Mouse (Mus musculus): Measurements from ENCODE around the gene Unc5c.

Unc5c gene

DNA sequence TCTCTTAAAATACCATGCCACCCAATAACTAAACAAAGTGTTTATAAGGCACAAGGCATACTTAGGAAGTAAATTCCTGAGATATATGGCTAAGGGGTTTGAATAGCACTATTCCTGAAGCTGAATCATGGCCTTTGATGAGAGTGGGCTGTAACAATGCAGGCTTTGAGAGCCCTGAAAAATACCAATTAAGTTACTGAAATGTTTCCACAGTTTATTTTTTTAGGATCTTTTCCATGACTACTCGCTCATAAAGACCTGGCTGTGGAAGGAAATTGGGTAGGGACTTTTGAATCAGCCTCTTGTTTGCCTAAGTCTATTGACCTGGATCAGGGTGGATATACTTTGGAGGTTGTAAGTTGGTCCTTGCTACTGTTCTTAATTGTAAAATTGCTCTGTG, 44.8 kb downstream of the Unc5c start:
- no peak for DNase-seq (ENCODE audit: inconsistent age in 2 of 2, low spot score in 1 of 2)

DNA sequence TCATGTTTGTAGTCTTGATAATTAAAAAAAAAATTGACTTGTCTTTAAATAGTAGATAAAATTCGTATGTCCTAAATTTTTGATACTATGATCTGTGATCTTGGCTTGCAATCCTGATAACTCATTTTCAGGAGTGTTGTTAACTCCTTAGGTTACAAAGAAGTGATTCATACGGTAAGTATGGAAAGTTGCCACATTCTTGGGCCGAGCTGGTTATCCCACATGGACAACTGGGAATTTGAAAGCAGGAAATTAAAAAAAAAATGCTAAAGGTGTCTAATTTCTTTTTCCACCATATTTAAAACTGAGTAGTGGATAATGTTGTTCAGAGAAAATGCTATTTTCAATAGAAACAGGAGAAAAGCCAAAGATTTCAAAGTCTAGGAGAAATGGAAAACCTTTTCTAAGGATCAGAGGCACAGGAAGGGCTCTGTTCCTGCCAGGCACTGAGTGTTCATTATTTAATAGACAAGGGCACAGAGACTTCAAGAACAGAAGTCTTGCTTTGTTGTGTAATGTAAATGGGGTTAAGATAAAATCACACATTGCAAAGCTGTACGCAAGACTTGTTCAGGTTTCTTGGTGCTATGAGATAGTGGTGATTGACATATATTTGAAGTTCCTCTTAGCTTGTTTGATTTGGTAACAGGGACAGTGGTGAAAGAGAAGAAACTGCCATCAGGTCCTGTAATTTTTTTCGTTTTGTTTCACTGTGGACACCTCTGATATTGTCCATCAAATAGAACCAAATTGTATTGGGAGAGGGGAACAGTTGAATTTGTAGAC, 46.4 kb downstream of the Unc5c start:
- DNase-seq (ENCODE audit: inconsistent age in 2 of 2, low spot score in 1 of 2): no peak

DNA sequence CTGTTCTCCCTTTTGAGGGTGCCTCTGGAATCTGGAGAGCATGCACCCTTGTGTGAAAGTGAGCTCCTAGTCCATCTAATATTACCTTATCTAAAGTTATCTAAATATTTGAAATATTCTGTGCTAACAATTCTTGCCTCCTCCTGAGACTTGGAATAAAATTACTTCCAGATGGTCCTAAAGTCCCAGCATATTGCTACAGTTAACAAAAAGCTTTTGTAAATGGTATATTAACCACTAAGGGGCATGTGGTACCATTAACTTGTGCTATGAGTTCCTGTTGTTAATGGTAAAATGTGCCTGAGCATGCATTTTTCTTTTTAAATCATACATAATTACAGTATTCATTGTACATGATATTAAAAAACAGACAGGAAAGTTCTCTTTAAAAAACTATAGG, 63.7 kb downstream of the Unc5c start:
- DNase-seq (ENCODE audit: inconsistent age in 2 of 2, low spot score in 1 of 2): no peak

DNA sequence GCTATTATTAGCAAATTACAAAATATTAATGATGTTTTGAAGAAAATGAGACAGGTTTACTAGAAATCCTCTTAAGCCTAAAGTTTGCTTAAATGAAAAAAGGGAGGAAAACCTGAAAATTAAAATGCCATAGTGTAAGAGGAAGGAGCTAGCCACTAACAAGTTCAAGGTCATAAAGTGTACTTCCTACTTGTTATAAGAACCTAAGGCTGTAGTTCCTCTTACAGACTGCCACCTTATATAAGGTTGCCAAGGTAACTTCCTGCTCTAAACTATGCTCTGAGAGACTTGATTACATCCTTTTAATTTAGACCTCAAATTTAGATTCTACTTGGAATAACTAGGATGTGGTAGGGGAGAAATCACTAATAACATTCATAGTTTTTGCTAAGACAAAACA, 64.6 kb downstream of the Unc5c start:
- no peak for DNase-seq (ENCODE audit: inconsistent age in 2 of 2, low spot score in 1 of 2)

DNA sequence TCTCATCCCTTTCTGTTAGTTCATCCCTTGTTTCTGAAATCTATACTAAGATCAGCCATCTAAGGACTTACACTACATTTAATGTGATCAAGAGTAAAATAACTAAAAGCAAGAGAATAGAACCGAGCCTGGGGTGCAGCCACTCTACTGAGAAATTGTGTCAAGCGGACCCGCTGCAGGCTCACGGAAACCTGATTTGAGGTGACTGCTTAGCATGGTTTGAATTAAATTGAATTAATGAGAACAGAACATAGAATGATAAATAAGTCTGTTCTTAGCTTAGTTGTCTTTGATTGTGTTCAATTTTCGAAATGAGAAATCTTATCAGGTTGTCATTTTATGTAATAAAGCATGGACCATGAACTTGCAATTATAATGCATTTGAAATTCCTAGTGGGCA, 68.8 kb downstream of the Unc5c start:
- peak in 1 of 2 experiments; percentile 7 for DNase-seq (ENCODE audit: inconsistent age in 2 of 2, low spot score in 1 of 2)

DNA sequence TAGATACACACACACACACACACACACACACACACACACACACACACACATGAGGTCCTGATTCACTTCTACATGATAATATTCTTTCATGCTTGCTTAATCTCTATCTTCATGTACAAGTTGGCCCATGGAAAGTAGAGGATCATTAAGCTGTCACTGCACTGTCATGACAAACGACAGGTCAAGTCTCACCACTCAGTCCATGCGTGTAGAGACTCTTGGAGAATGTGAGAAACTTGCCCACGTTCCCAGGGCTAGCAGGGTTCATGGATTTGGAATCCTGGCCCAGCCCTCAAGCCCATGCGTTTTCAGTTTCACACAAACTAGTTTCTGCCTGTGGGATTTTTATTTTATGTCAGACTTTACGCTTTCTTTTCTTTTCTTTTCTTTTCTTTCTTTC, 71.8 kb downstream of the Unc5c start:
- no peak for DNase-seq (ENCODE audit: inconsistent age in 2 of 2, low spot score in 1 of 2)

DNA sequence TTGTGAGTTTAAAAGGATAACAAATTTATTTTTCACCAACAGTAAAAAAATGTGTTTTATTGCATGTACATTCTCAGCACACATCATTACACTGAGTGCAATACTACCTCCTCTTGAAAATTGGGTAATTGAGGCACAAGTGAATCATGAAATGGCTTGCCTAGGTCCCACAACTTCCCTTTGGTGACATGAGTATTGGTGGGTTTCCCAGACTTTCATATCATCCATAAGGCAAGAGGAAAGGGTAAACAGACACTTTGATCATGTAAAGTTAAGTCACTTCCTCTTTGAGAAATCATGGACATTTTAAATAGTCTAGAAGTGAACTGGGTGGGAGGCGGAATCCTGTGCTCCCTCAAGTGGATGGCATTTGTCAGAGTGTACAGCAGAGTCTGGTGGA, 73.1 kb downstream of the Unc5c start:
- DNase-seq (ENCODE audit: inconsistent age in 2 of 2, low spot score in 1 of 2): no peak

DNA sequence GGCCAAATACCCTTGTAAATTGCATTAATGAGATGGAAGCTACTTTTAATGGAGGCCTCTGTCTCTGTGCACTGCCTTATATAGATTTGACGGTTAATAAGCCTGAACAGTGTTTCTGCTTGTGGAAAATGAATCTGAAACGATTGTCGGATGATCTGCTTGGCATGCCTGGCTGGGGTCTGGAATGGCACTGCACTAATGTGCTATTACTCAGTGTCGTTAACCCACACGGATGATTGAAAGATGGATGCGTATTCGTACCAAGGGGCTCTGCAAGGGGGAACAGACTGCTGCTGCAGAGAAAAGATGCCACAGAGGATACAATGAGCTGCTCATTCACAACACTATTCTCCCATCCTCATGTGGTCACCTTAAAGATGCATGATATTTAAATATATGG, 75.7 kb downstream of the Unc5c start:
- no peak for DNase-seq (ENCODE audit: inconsistent age in 2 of 2, low spot score in 1 of 2)

DNA sequence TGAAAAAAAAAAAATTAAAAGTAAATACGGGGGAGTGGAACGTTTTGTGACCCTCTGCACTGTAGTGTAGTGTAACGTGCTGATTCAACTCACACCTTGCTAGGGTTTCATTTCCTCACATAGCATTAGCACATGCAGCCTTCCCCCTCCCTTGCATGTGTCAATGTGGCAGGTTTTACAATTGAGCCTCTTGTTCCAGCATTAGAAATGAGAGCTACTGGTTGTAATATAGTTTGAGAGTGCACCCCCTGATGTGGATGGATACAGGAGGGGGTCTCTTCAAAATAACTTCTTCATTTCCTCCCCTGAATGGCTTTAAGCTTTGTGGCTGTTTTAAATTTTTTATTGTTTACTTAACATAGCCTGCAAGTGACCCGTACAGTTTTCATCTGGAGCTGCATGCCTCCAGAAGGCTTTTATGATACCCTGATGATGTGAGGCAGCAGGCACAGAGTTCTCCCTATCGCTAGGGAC, 82.4 kb downstream of the Unc5c start:
- DNase-seq (ENCODE audit: inconsistent age in 2 of 2, low spot score in 1 of 2): no peak

DNA sequence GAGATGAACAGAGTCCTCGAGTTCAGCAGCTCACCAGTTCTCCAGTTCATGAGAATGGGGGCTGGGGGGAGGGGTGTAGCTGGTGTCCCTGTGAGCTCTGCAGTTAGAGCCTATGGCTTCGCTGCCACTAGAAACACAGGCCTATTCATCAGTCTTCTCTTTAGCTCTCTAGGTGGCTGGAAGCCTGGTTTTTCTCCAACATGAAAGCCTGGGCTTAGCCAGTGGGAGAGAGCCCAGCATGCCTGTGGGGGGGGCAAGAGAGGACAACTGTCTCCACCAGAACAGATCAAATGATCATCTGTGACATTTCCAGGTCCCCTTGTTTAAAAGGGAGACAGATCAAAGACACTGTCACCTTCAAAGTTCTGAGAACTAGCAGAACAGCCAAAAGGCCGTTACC, 84.6 kb downstream of the Unc5c start:
- peak; percentile 14 to 56 for DNase-seq (ENCODE audit: inconsistent age in 2 of 2, low spot score in 1 of 2)

DNA sequence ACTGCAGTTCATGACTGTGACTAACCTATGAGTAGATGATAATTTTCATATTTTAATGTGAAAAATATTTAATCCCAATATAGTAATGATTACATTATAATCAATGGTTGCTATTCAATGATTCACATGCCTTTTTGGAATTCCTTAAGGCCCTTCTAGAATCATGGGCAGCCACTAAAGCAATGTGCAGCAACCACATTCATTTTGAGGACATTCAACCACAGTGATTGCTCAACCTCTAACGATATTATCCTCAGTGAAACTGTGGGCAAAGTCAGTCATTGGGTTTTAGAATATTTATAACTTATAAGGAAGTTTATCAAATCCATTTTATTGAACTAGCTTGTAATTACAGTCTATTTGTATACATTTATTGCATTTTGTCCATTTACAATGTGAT, 87.9 kb downstream of the Unc5c start:
- DNase-seq (ENCODE audit: inconsistent age in 2 of 2, low spot score in 1 of 2): no peak

DNA sequence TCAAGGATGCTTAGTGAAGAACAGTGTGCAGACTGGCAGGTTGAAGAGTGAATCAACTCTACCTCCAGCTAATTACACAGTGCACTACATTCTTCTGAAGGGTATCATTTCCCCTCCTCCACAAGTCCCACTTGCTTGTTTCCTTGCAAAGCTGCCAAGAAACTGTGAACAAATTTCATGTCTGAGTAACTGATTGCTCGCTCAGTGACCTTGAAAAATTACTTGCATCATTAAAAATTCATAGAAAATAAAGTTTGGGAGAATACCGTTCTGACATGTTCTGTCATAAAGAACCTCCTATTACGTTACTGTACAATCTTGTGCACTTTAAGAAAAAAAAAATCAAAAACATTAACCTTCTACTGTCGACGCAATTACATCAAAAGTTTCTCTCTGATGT, 92.1 kb downstream of the Unc5c start:
- DNase-seq (ENCODE audit: inconsistent age in 2 of 2, low spot score in 1 of 2): peak in 1 of 2 experiments; percentile 53

DNA sequence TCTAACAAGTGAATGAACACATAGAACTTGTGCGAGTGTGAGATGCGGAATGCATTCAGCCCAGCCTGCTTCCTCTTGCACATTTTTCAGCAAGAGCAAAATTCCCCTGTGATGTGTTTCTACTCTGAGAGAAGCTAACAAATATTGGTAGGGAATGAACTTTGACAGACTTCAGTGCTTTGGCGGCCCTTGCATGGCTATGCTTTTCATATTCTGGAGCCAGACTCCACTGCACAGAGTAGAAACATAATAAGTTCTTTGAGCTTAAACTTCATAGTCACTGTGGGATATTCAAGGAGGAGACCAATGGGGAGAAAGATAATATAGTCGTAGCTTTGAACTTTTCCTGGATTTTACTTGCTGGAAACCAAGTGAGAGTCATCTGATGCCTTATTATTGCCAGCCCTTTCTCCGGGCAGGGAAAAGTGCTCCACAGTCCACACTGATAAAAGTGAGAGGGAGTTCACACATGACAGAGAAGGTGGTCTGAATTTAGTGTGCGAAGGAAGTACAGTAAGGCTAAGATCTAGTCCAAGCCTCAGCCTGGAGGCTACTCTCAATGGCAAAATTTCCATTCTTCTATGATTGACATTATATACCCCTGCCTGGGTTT, 110.2 kb downstream of the Unc5c start:
- DNase-seq (ENCODE audit: inconsistent age in 2 of 2, low spot score in 1 of 2): no peak

DNA sequence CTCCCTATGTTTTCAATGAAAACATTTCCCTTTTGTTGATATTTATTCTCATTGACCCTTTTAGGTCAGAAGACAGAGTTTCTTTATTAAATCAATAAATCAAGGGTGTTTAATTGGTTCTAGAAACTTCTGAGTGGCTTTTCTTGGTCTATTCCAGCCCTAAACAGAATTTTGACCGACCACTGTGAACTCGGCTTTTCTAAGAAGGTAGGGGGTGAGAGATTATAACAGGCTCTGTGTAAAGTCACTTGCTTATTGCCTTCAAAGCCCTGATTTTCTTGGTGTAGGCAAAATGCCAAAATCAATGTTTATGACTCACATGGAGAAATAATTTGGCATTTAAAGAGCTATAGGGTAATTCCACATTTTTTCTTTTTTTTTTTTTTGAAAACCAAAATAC, 112.4 kb downstream of the Unc5c start:
- no peak for DNase-seq (ENCODE audit: inconsistent age in 2 of 2, low spot score in 1 of 2)

DNA sequence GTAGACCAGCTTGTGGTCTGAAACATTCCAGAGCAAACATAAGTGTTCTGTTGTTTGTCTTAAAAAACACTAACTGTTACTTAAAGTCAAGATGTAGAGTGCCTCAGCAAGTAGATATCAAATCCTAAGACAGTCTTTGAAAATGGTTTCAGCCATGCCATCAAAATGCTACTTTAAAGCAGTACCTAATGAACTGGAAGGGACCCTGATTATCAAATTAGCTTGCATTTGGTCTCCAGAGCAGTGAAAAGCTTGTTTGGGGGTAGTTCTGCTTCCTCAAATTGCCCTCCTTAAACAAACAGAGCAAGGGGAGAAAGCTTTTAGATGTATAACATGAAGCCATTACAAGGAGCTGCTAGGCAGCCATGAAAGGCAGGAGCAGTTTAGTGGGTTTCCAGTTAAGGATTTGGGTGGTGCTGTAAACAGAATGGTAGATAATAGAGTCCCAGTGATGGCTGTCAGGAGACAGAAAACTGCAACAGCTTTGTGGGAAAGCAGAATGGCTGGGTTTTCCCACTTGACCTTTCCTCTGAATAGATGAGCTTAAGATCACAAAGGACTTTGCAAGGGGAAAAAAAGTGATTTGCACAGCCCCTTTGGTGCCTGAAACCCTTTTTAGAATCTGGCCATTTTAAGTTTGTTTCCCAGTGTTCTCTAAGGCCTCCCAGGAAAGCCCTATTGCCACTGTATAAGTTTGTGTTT, 116.3 kb downstream of the Unc5c start:
- no peak for DNase-seq (ENCODE audit: inconsistent age in 2 of 2, low spot score in 1 of 2)

DNA sequence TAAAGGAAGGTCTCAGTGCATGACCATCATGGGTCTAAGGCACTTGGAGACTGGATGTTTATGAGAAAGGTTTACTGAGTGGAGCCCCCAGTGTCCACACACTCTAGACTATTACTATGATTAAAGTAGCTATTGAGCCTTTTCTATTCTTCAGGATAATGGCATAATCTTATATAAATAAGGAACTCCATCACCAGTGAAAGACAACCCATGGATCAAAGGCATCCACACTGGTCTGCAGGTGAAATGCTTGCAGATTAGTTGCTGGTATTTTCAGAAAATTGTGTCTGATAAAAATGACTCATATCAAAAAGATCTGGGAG, 116.8 kb downstream of the Unc5c start:
- no peak for DNase-seq (ENCODE audit: inconsistent age in 2 of 2, low spot score in 1 of 2)

DNA sequence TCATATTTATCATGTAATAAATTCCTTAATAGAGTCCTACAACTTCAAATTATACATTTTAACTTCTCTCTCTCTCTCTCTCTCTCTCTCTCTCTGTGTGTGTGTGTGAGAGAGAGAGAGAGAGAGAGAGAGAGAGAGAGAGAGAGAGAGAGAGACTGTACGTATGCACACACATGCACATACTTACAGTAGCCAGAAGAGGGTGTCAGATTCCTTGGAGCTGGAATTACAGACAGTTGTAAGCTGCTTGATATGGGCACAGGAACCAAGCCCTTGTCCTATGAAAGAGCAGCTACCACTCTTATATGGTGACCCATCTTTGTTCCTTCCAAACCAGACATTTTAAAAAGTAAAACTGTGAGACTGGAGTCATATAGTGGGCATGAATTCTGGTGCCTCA, 118.2 kb downstream of the Unc5c start:
- no peak for DNase-seq (ENCODE audit: inconsistent age in 2 of 2, low spot score in 1 of 2)

DNA sequence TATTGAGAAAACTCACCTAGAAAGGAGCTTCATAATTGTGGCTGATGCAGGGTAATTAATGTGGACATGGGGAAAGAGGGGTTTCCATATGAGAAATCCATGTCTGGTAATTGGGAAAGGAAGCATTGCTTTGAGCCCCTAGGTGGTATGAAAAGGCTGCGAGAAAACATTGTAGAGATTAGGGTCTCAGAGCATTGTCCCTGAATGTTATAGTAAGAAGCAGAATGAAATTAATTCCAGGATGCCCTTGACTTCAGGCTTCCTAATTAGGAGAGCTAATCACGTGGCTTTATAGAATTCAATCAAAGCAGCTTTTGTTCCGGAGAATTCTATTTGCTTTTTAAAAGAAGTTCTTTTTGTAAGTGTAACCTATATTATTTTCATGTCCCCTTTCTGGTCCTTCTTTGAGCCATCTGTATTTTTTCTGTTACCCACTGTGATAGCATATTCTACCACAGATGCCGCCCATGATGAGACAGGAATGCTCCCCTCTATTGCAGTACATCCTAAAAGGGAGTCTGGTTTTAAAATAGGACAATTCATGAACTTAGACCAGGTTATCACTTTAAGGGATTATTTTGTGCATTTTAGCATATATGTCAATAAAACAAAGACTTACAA, 124.5 kb downstream of the Unc5c start:
- no peak for DNase-seq (ENCODE audit: inconsistent age in 2 of 2, low spot score in 1 of 2)

DNA sequence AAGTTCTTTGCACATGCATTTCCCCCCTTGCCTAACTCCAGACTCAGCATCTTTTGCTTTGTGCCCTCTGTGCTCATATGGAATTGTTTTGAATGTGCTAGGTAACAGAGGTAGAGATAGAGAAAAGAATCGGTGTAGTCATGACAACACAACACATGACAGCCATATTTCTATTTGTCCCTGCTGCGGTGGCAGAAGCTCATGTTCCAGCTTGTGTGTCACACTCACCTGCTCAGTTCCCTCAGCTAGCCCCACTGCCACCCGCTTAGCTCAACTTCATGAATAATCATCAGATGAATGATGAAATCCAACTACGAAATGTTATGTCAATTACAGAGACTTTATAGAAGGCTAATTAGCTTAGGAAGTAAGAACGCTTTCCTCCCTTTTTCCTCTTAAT, 128.2 kb downstream of the Unc5c start:
- DNase-seq (ENCODE audit: inconsistent age in 2 of 2, low spot score in 1 of 2): no peak

DNA sequence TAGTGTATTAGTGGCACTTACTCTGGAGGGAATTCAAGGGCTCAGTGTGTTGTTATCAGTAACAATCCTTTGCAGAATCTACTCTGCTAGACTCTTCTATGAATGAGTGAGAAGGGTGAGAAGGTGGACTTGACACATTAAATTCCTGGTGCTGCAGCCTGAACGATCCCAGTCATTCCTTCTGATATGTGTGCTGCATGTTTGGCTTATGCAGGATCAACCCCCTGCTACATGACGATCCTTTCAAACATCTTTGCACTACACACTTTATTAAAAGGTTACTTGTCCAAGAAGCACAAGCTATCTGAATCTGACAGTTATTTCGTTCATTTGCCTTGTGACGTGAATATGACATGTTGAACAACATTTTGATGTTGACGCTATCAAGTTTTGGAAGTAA, 129.1 kb downstream of the Unc5c start:
- DNase-seq (ENCODE audit: inconsistent age in 2 of 2, low spot score in 1 of 2): no peak

DNA sequence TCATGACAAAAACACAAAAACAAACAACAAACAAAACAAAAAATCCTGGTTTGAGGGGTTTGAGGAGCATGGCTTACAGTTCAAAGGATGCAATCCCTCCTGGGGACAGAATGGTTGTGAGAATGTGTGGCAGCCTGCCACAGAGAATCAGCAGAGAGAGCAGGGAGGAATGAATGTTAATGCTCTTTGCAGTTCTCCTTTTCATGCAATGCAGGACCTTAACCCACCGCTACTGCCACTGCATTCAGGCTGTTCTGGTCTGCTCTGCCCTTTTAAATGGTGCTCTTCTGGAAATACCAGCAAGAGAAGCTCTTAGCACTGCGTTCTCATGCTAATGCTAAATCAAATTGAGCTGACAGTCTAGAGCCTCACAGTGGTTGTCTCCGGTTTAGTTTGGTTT, 130.1 kb downstream of the Unc5c start:
- DNase-seq (ENCODE audit: inconsistent age in 2 of 2, low spot score in 1 of 2): peak; percentile 12 to 49

DNA sequence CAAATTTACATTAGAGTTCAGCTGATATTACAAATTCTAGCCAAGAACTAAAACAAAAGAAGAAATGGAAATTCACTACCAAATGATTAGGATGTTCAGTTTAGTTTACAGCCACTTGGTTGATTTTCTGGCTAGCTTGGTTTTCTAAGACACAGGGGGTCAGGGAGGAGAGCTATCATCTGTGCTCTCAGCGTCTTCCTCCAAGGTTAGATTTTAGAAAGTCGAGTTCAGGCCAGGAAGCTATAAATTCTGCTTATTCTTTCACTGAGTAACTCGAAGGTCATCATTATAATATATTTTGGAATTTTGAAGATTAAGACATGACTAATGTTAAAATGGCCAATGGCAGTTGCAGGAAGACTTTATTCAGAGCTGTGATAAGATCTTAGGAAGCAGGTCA, 131.4 kb downstream of the Unc5c start:
- peak in 1 of 2 experiments; percentile 11 for DNase-seq (ENCODE audit: inconsistent age in 2 of 2, low spot score in 1 of 2)
